Mouse (Mus musculus) embryonic fibroblast, embryonic 13.5 days (primary cell): ENCODE measurements around the gene Grid2.

Source experiments
- CTCF ChIP-seq: IDR thresholded peaks from 2 replicates; pipeline ENCODE4 v1.5.1; 2011; ENCODE audit warnings: mild to moderate bottlenecking, control low read depth, low read length, moderate library complexity, borderline replicate concordance; ENCODE audit not compliant: insufficient read depth
- POLR2A ChIP-seq: IDR thresholded peaks from 2 replicates; pipeline ENCODE4 v1.6.1; 2011; ENCODE audit warnings: low read depth, mild to moderate bottlenecking, control low read depth, low read length, moderate library complexity

- no peak for TF ChIP-seq CTCF
- TF ChIP-seq POLR2A: no peak
Measured at GRCm38 (mm10) chr6:63898171-63898570, 642.5 kb downstream of the Grid2 start.
